Mouse (Mus musculus): ENCODE results near the gene Mcm9. TPM values are rescaled to one million over a fixed set of nuclear protein-coding genes. Genes with fewer than 3 reads are reported as not detected.
A peak's percentile ranks its signal among the peaks of the same experiment; 100 is the strongest.

The Mcm9 gene
- polyA plus RNA-seq, 1 experiment from 2014 or later = 5.6 TPM

GRCm38 (mm10) chr10:53595744-53596676 is 34.2 kb downstream of the Mcm9 start:
- Histone ChIP-seq H3K4me1 (ENCODE audit: control insufficient read depth, insufficient read depth, low read length) (peaks cover 10% of the 10 kb centered on the region; the same call in 1 of the 2 replicates), H3K4me2 (ENCODE audit: low read depth, low read length) (peak overlapping the region; percentile 86), H3K9ac (ENCODE audit: low read depth, low read length) (peak overlapping the region; percentile 78), H3K27me3 (replicated peaks; ENCODE audit: control insufficient read depth, insufficient read depth, low read length) (no peaks in the 10 kb centered on the region), H3K4me3 (ENCODE audit: low read length) (peak overlapping the region; percentile 85), H3K9me3 (ENCODE audit: control insufficient read depth, low read length) (no peaks in the 10 kb centered on the region), H3K27ac (ENCODE audit: low read length) (peak overlapping the region; percentile 97), H3K36me3 (ENCODE audit: control insufficient read depth, insufficient read depth, low read length) (no peaks in the 10 kb centered on the region)
- peak; percentile 92 for ATAC-seq
- WGBS = 4% methylated on average over 27 of the region's 27 CpGs

- Histone ChIP-seq H3K9me3 (ENCODE audit: control insufficient read depth, low read length) (no peaks in the 10 kb centered on the region), H3K27me3 (replicated peaks; ENCODE audit: control insufficient read depth, insufficient read depth, low read length) (no peaks in the 10 kb centered on the region), H3K27ac (ENCODE audit: low read length) (no peak overlapping the region), H3K4me3 (ENCODE audit: low read length) (no peak overlapping the region), H3K4me2 (ENCODE audit: low read depth, low read length) (no peak overlapping the region), H3K9ac (ENCODE audit: low read depth, low read length) (no peak overlapping the region), H3K36me3 (ENCODE audit: control insufficient read depth, insufficient read depth, low read length) (no peaks in the 10 kb centered on the region), H3K4me1 (ENCODE audit: control insufficient read depth, insufficient read depth, low read length) (peaks cover 5% of the 10 kb centered on the region; the same call in 1 of the 2 replicates)
- WGBS = 78% methylated on average over 3 of the region's 3 CpGs
- ATAC-seq = no peak
These were observed 44.5 kb downstream of the Mcm9 start for GRCm38 (mm10) chr10:53585777-53586176.

- Histone ChIP-seq H3K27ac (ENCODE audit: low read length) (peak overlapping the region; percentile 45; the same call in 1 of the 2 replicates), H3K9me3 (ENCODE audit: control insufficient read depth, low read length) (no peaks in the 10 kb centered on the region), H3K4me3 (ENCODE audit: low read length) (peak overlapping the region; percentile 51), H3K9ac (ENCODE audit: low read depth, low read length) (peak overlapping the region; percentile 66), H3K27me3 (replicated peaks; ENCODE audit: control insufficient read depth, insufficient read depth, low read length) (no peaks in the 10 kb centered on the region), H3K4me1 (ENCODE audit: control insufficient read depth, insufficient read depth, low read length) (0 out of 2 replicates have a peak, but pooled peaks cover 6% of the 10 kb centered on the region), H3K36me3 (ENCODE audit: control insufficient read depth, insufficient read depth, low read length) (no peaks in the 10 kb centered on the region), H3K4me2 (ENCODE audit: low read depth, low read length) (peak overlapping the region; percentile 77)
- WGBS = 31% methylated on average over 10 of the region's 12 CpGs
- ATAC-seq = peak; percentile 51
These were observed 49.2 kb downstream of the Mcm9 start for GRCm38 (mm10) chr10:53581087-53581486.

- H3K9ac ChIP-seq (ENCODE audit: low read depth, low read length) = peak overlapping the region; percentile 66
- H3K27me3 ChIP-seq (replicated peaks; ENCODE audit: control insufficient read depth, insufficient read depth, low read length) = no peaks in the 10 kb centered on the region
- ATAC-seq = peak; percentile 94
- H3K4me2 ChIP-seq (ENCODE audit: low read depth, low read length) = peak overlapping the region; percentile 77
- 0 out of 2 replicates have a peak, but pooled peaks cover 6% of the 10 kb centered on the region for H3K4me1 ChIP-seq (ENCODE audit: control insufficient read depth, insufficient read depth, low read length)
- H3K4me3 ChIP-seq (ENCODE audit: low read length) = peak overlapping the region; percentile 51
- WGBS = 12% methylated on average over 14 of the region's 14 CpGs
- H3K9me3 ChIP-seq (ENCODE audit: control insufficient read depth, low read length) = no peaks in the 10 kb centered on the region
- peak overlapping the region; percentile 45; the same call in 1 of the 2 replicates for H3K27ac ChIP-seq (ENCODE audit: low read length)
- no peaks in the 10 kb centered on the region for H3K36me3 ChIP-seq (ENCODE audit: control insufficient read depth, insufficient read depth, low read length)
These were observed 49.6 kb downstream of the Mcm9 start for GRCm38 (mm10) chr10:53580621-53581081.

- H3K9me3 ChIP-seq (ENCODE audit: control insufficient read depth, low read length) = no peaks in the 10 kb centered on the region
- H3K4me2 ChIP-seq (ENCODE audit: low read depth, low read length) = peak overlapping the region; percentile 77
- H3K4me3 ChIP-seq (ENCODE audit: low read length) = peak overlapping the region; percentile 51
- no peak overlapping the region for H3K9ac ChIP-seq (ENCODE audit: low read depth, low read length)
- H3K36me3 ChIP-seq (ENCODE audit: control insufficient read depth, insufficient read depth, low read length) = no peaks in the 10 kb centered on the region
- WGBS = 40% methylated on average over 7 of the region's 7 CpGs
- peak; percentile 89 for ATAC-seq
- no peak overlapping the region for H3K27ac ChIP-seq (ENCODE audit: low read length)
- no peaks in the 10 kb centered on the region for H3K27me3 ChIP-seq (replicated peaks; ENCODE audit: control insufficient read depth, insufficient read depth, low read length)
- 0 out of 2 replicates have a peak, but pooled peaks cover 6% of the 10 kb centered on the region for H3K4me1 ChIP-seq (ENCODE audit: control insufficient read depth, insufficient read depth, low read length)
These were observed 50.1 kb downstream of the Mcm9 start for GRCm38 (mm10) chr10:53580137-53580536.

- Histone ChIP-seq H3K9me3 (ENCODE audit: control insufficient read depth, low read length) (no peaks in the 10 kb centered on the region), H3K27ac (ENCODE audit: low read length) (no peak overlapping the region), H3K9ac (ENCODE audit: low read depth, low read length) (no peak overlapping the region), H3K36me3 (ENCODE audit: control insufficient read depth, insufficient read depth, low read length) (no peaks in the 10 kb centered on the region), H3K27me3 (replicated peaks; ENCODE audit: control insufficient read depth, insufficient read depth, low read length) (no peaks in the 10 kb centered on the region), H3K4me1 (ENCODE audit: control insufficient read depth, insufficient read depth, low read length) (no peaks in the 10 kb centered on the region), H3K4me3 (ENCODE audit: low read length) (no peak overlapping the region), H3K4me2 (ENCODE audit: low read depth, low read length) (no peak overlapping the region)
- peak; percentile 76 for ATAC-seq
These were observed 61.7 kb downstream of the Mcm9 start for GRCm38 (mm10) chr10:53568531-53568930.

GRCm38 (mm10) chr10:53565538-53565937 is 64.7 kb downstream of the Mcm9 start:
- no peak for ATAC-seq
- H3K4me1 ChIP-seq (ENCODE audit: control insufficient read depth, insufficient read depth, low read length) = no peaks in the 10 kb centered on the region

GRCm38 (mm10) chr10:53562001-53562400 is 68.2 kb downstream of the Mcm9 start:
- H3K27me3 ChIP-seq (replicated peaks; ENCODE audit: control insufficient read depth, insufficient read depth, low read length) = no peaks in the 10 kb centered on the region
- WGBS = 83% methylated on average over 5 of the region's 5 CpGs
- ATAC-seq = no peak
- H3K4me2 ChIP-seq (ENCODE audit: low read depth, low read length) = no peak overlapping the region
- no peak overlapping the region for H3K9ac ChIP-seq (ENCODE audit: low read depth, low read length)
- no peaks in the 10 kb centered on the region for H3K4me1 ChIP-seq (ENCODE audit: control insufficient read depth, insufficient read depth, low read length)
- no peaks in the 10 kb centered on the region for H3K36me3 ChIP-seq (ENCODE audit: control insufficient read depth, insufficient read depth, low read length)
- no peak overlapping the region for H3K4me3 ChIP-seq (ENCODE audit: low read length)
- no peak overlapping the region for H3K27ac ChIP-seq (ENCODE audit: low read length)
- H3K9me3 ChIP-seq (ENCODE audit: control insufficient read depth, low read length) = no peaks in the 10 kb centered on the region

More at GRCm38 (mm10) chr10:53565538-53565937, 64.7 kb downstream of the Mcm9 start:
- no peak overlapping the region for H3K4me2 ChIP-seq (ENCODE audit: low read depth, low read length)
- WGBS = 86% methylated on average over 2 of the region's 2 CpGs
- H3K36me3 ChIP-seq (ENCODE audit: control insufficient read depth, insufficient read depth, low read length) = no peaks in the 10 kb centered on the region
- no peak overlapping the region for H3K9ac ChIP-seq (ENCODE audit: low read depth, low read length)
- no peak overlapping the region for H3K27ac ChIP-seq (ENCODE audit: low read length)
- H3K4me3 ChIP-seq (ENCODE audit: low read length) = no peak overlapping the region
- no peaks in the 10 kb centered on the region for H3K9me3 ChIP-seq (ENCODE audit: control insufficient read depth, low read length)
- H3K27me3 ChIP-seq (replicated peaks; ENCODE audit: control insufficient read depth, insufficient read depth, low read length) = no peaks in the 10 kb centered on the region

GRCm38 (mm10) chr10:53537596-53537995 is 92.6 kb downstream of the Mcm9 start:
- no peak overlapping the region for H3K27ac ChIP-seq (ENCODE audit: low read length)
- H3K4me3 ChIP-seq (ENCODE audit: low read length) = no peak overlapping the region
- 68% methylated on average over 7 of the region's 7 CpGs for WGBS
- no peaks in the 10 kb centered on the region for H3K27me3 ChIP-seq (replicated peaks; ENCODE audit: control insufficient read depth, insufficient read depth, low read length)
- H3K9me3 ChIP-seq (ENCODE audit: control insufficient read depth, low read length) = no peaks in the 10 kb centered on the region
- no peak for ATAC-seq
- no peak overlapping the region for H3K4me2 ChIP-seq (ENCODE audit: low read depth, low read length)
- H3K9ac ChIP-seq (ENCODE audit: low read depth, low read length) = no peak overlapping the region
- H3K4me1 ChIP-seq (ENCODE audit: control insufficient read depth, insufficient read depth, low read length) = no peaks in the 10 kb centered on the region
- no peaks in the 10 kb centered on the region for H3K36me3 ChIP-seq (ENCODE audit: control insufficient read depth, insufficient read depth, low read length)

Data from intestine, embryonic 16.5 days (tissue).